Mouse (Mus musculus): ENCODE results near the gene Cd9.

The Cd9 gene

GRCm38 (mm10) chr6:125494092-125494871 is at the start of gene Cd9:
Gene Cd9 (minus strand): TSS chr6:125494791.
- no peak for DNase-seq (ENCODE audit: low read depth in 1 of 2, low spot score in 2 of 2)

GRCm38 (mm10) chr6:125541296-125541695 is 46.7 kb upstream of the Cd9 start:
- no peak for DNase-seq (ENCODE audit: low read depth in 1 of 2, low spot score in 2 of 2)

GRCm38 (mm10) chr6:125540826-125541225 is 46.2 kb upstream of the Cd9 start:
- no peak for DNase-seq (ENCODE audit: low read depth in 1 of 2, low spot score in 2 of 2)

- no peak for DNase-seq (ENCODE audit: low read depth in 1 of 2, low spot score in 2 of 2)
Measured at GRCm38 (mm10) chr6:125540199-125540598, 45.6 kb upstream of the Cd9 start.

- no peak for DNase-seq (ENCODE audit: low read depth in 1 of 2, low spot score in 2 of 2)
Measured at GRCm38 (mm10) chr6:125539423-125539822, 44.8 kb upstream of the Cd9 start.

- DNase-seq (ENCODE audit: low read depth in 1 of 2, low spot score in 2 of 2), result no peak
Measured at GRCm38 (mm10) chr6:125538469-125538868, 43.9 kb upstream of the Cd9 start.

GRCm38 (mm10) chr6:125534990-125535389 is 40.4 kb upstream of the Cd9 start:
- no peak for DNase-seq (ENCODE audit: low read depth in 1 of 2, low spot score in 2 of 2)

- DNase-seq (ENCODE audit: low read depth in 1 of 2, low spot score in 2 of 2), result no peak
Measured at GRCm38 (mm10) chr6:125533104-125533650, 38.6 kb upstream of the Cd9 start.

GRCm38 (mm10) chr6:125529479-125529878 is 34.9 kb upstream of the Cd9 start:
- DNase-seq (ENCODE audit: low read depth in 1 of 2, low spot score in 2 of 2), result no peak

- no peak for DNase-seq (ENCODE audit: low read depth in 1 of 2, low spot score in 2 of 2)
Measured at GRCm38 (mm10) chr6:125528614-125529200, 34.1 kb upstream of the Cd9 start.

GRCm38 (mm10) chr6:125526066-125526465 is 31.5 kb upstream of the Cd9 start:
- DNase-seq (ENCODE audit: low read depth in 1 of 2, low spot score in 2 of 2), result no peak

- DNase-seq (ENCODE audit: low read depth in 1 of 2, low spot score in 2 of 2), result no peak
Measured at GRCm38 (mm10) chr6:125524027-125524426, 29.4 kb upstream of the Cd9 start.

- DNase-seq (ENCODE audit: low read depth in 1 of 2, low spot score in 2 of 2), result no peak
Measured at GRCm38 (mm10) chr6:125521558-125522193, 27.1 kb upstream of the Cd9 start.

GRCm38 (mm10) chr6:125515503-125516315 is 21.1 kb upstream of the Cd9 start:
- DNase-seq (ENCODE audit: low read depth in 1 of 2, low spot score in 2 of 2), result no peak

- no peak for DNase-seq (ENCODE audit: low read depth in 1 of 2, low spot score in 2 of 2)
Measured at GRCm38 (mm10) chr6:125512950-125513596, 18.5 kb upstream of the Cd9 start.

GRCm38 (mm10) chr6:125511196-125511595 is 16.6 kb upstream of the Cd9 start:
- DNase-seq (ENCODE audit: low read depth in 1 of 2, low spot score in 2 of 2), result no peak

GRCm38 (mm10) chr6:125510645-125511044 is 16.1 kb upstream of the Cd9 start:
- no peak for DNase-seq (ENCODE audit: low read depth in 1 of 2, low spot score in 2 of 2)

- peak; percentile 26 to 41 for DNase-seq (ENCODE audit: low read depth in 1 of 2, low spot score in 2 of 2)
Measured at GRCm38 (mm10) chr6:125509783-125510182, 15.2 kb upstream of the Cd9 start.

GRCm38 (mm10) chr6:125506427-125506826 is 11.8 kb upstream of the Cd9 start:
- no peak for DNase-seq (ENCODE audit: low read depth in 1 of 2, low spot score in 2 of 2)

GRCm38 (mm10) chr6:125504622-125505355 is 10.2 kb upstream of the Cd9 start:
- DNase-seq (ENCODE audit: low read depth in 1 of 2, low spot score in 2 of 2), result no peak
